Mouse (Mus musculus) CH12.LX (cell line): ENCODE data around the gene Bsdc1.

Experiments used
- BHLHE40 ChIP-seq: IDR thresholded peaks from 2 replicates; pipeline ENCODE4 v1.6.1; 2011; ENCODE audit warnings: mild to moderate bottlenecking, low read depth, low read length, improper control_type of control experiment
- CTCF ChIP-seq, 2 experiments: IDR thresholded peaks in 1 of 2; conservative IDR thresholded peaks in 1 of 2; 2 replicates each; pipeline ENCODE4 v1.5.1; 2011 to 2012; ENCODE audit warnings: low read depth in 2 of 2, low read length in 2 of 2, improper control_type of control experiment in 1 of 2, inconsistent platforms in 1 of 2, mild to moderate bottlenecking in 1 of 2, moderate library complexity in 1 of 2
- EP300 ChIP-seq: IDR thresholded peaks from 2 replicates; pipeline ENCODE4 v1.6.1; 2011; ENCODE audit warnings: low read length, improper control_type of control experiment
- MAX ChIP-seq: IDR thresholded peaks from 2 replicates; pipeline ENCODE4 v1.6.1; 2011; ENCODE audit warnings: low read length, improper control_type of control experiment
- RAD21 ChIP-seq: IDR thresholded peaks from 2 replicates; pipeline ENCODE4 v1.6.1; 2011; ENCODE audit warnings: low read depth, mild to moderate bottlenecking, low read length, improper control_type of control experiment, moderate library complexity
- TBP ChIP-seq: conservative IDR thresholded peaks from 2 replicates; pipeline ENCODE4 v1.6.1; 2011; ENCODE audit warnings: low read depth, low read length, improper control_type of control experiment
- UBTF ChIP-seq: IDR thresholded peaks from 2 replicates; pipeline ENCODE4 v1.6.1; 2012; ENCODE audit warnings: low read depth, mild to moderate bottlenecking, inconsistent platforms, low read length, improper control_type of control experiment, moderate library complexity
- ZC3H11A ChIP-seq: IDR thresholded peaks from 2 replicates; pipeline ENCODE4 v1.6.1; 2012; ENCODE audit warnings: low read depth, mild to moderate bottlenecking, inconsistent platforms, low read length, improper control_type of control experiment
- ZNF384 ChIP-seq: IDR thresholded peaks from 2 replicates; pipeline ENCODE4 v1.6.1; 2012; ENCODE audit warnings: low read depth, low read length, improper control_type of control experiment, inconsistent platforms

DNA sequence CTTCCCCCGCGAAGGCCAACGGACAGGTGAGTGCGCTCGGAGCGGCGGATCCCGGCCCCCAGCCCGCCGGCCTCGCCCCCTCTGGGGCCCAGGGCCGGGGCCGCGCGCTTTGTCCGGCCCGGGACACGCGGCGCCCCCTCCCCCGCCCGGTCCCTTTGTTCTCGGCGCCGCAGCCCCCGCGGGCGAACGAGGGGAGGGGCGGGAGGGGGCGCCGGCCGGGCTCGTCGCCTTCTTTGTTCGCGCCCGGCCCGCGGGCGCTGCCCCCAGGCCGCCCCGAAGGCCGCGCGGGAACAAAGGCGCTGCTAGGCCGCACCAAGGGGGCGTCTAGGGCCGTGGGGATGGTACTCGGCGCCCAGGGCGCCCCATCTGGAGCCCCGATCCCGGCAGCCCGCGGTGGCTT, 52.5 kb downstream of the Bsdc1 start:
- TF ChIP-seq CTCF (conservative IDR thresholded peaks at IDR 0.05 in 1 of 2, IDR thresholded peaks at IDR 0.05 in 1 of 2; ENCODE audit: low read depth in 2 of 2, low read length in 2 of 2) (no peak), MAX (no peak), RAD21 (no peak), EP300 (no peak), UBTF (no peak; the same call in 1 of the 2 replicates), TBP (no peak), BHLHE40 (no peak), ZC3H11A (no peak), ZNF384 (no peak)
